Mouse (Mus musculus): ENCODE data around the gene Ppox. TPM values are rescaled to one million over a fixed set of nuclear protein-coding genes. Genes with fewer than 3 reads are reported as not detected.

Ppox gene
- polyA plus RNA-seq, 1 experiment: 47.3 TPM

DNA sequence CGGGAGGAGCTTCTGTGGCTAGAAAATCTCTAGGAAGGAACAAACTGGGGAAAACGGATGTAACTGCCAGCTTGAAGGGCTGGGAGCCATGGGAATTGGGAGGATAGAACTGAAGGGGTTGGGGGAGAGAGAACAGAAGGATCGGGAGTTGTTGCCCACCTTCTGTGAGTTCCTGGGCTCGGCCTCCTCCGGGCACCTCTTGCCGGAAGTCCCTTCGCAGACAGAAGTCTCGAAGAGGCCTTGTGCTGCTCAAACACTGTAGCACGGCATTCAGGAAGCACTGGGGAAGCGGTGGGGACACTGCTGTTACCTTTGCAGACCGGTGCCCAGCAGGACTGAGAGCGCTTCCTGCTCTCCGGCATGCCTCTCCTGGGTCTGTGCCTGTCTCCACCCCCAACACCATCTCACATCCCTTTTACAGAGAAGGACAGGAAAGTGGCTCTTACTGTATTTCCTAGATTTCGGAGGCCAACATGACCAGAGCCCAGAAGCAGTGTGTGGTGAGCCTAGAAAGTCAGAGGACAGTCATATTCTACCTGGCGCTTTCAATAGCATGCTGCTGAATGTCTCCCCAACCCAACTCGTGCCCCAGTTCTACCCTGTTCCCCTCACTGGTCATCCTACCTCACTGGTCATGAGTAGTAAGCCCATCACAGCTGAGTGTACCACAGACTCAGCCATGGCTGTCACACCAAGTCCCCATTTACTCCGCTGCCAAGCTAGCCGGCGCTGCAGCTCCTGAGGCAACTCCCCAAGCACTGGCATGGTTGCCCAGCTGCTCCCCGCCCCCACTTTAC lies 4.3 kb upstream of the Ppox start:
- no peak for DNase-seq (ENCODE audit: low read depth)

DNA sequence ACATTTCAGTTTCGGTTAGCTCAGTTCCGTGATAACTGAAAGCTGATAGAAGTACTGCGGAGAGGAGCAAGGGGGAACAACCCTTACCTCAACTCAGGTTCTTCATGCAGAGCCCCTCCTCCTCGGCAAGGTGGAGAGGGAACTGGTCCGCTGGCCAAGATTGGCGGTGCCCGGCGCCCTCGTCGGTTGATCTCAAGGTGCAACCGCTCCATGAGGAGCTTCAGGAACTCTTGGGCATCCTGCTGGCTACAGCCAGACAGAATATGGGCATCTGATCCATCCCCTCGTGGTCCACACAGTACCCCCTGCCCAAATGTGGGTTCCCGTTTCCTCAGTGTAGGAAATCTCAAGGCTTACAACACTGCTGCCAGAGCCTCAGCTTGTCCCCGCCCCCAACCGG lies 3.5 kb upstream of the Ppox start:
- DNase-seq (ENCODE audit: low read depth): no peak

GRCm38 (mm10) chr1:171283188-171284160 lies 2.5 kb upstream of the Ppox start:
- no peak for DNase-seq (ENCODE audit: low read depth)

DNA sequence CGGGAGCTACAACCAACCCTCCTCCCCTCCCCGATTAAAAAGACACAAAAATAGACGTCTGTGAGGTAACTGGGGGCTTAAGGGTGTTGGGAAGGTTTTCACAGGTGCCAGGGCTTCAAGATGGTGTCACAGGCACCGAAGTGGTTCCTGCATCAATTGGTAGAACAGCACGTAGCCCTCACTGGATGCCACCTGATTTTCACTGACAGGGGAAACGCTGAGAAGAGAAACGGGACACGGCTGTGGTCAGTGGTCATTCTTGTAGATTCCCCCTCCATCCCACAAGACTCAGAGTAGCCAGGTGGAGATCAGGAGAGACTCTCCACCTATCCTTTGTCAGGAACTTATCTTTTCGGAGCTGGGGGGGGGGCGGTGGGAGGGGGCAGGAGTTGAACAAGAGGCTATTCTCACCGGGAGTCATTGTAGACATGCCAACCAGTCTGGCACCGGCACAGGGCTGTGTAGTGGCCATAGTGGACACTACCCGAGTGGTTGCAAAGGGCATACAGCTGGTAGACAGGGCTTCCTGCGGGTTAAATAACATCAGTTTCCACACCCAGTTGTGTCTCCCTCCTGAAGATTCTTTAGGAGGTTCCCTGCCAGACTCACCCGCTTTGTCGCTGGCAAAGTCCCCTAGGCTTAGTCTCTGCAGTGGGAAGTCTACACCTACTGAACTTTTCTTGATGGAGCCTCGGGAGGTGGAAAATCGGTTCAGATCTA lies 1.3 kb upstream of the Ppox start:
- DNase-seq (ENCODE audit: low read depth): no peak

DNA sequence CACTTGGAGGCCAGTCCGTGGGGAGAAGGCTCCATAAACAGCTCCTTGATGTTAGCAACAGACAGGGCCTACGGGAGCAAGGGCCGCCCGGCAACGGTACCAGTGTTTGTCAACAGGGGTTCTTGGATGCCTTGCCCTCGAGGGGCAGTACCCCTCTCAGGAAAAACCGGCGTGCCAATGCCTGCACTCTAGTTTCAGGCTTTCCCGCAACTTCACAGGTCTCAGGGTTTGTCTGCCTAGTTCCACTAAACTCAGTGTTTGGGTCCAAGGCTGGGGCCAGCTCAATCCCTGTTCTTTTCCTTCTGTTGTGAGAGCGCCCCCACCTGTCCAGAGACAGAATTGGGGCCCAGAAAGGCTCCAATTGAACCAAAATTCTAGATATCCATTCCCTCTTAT lies 540 bp upstream of the Ppox start:
- DNase-seq (ENCODE audit: low read depth): no peak

DNA sequence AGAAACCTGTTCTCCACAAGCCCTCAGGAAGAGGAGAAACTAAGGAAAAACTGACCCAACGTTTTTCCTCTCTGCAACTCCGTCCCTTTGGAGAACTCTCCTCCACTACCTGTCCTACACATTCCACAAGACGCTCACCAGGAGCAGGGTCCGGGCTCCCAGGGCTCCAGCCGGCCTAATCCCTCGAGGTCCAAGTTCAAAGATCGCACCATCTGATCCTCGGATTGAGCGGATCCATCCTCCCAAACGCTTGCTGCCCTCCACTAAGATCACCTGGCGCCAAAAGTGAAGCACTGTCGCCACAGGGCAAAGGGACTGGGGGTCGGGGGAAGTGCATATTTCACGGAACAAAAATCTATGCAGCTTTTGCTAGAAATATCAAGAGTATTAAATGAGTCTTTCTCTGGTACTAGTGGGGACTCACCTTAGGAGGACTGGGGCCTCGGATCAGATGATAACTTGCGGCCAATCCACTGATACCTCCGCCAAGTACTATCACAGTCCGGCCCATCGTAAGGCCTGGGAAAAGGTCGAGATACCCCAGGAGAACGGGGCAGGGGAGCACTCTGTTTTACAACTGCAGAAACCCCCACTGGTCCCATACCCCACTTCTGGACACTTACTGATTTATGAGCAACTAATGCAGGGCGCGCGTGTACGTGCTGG lies 603 bp downstream of the Ppox start:
- DNase-seq (ENCODE audit: low read depth): no peak

DNA sequence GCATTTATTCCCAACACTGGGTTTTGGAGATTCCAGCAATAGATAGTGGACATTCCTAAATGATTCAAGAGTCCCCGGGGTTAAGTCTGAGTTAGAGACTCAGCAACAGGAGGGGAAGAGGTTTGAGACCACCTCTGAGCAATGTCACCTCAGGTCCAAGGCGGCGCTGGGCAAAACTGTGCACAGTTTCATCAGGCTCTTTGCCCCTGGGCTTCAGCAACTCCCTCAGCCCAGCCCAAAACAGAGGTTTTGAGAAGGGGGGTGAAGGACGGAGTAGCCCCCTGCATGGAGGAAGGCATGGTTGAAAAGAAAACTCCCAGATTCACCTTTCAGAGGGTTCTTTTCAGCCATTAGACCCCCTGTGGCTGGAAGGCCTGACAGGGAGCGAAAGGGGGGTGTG lies 1.3 kb downstream of the Ppox start:
- no peak for DNase-seq (ENCODE audit: low read depth)

DNA sequence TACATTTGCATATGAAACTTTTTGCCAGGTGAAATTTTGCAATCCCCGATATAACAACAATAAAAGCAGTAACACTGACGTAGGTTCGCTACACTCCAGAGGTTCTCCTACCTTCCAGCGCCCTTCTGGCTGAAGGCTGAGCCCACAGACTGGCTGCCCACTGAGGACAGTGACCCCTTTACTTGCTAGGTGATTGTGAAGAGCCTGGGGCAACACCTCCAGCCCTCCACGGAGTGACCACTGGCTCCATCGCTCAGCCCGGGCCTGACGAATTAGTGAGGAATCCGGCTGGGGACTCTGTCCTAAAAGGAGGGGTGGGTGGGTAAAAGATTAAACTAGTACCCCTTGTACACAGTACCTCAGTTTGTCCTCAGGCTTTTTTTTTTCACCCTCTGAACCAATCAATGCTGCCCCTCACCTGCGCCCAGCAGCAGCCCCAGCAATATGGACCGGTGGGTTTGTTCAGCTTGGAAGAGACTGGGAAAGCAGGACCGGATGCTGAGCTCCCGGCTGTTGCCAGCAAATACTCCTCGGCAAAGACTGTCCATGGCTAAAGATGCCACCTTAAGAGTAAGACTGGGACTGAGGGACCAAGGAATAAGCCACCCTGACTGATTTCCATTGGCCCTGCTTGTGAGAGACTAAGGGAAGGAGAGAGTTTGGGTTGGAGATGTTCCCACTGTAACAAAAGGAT lies 1.8 kb downstream of the Ppox start:
- no peak for DNase-seq (ENCODE audit: low read depth)

GRCm38 (mm10) chr1:171278436-171278835 lies 2.5 kb downstream of the Ppox start:
- no peak for DNase-seq (ENCODE audit: low read depth)

- no peak for DNase-seq (ENCODE audit: low read depth)
Measured at GRCm38 (mm10) chr1:171277736-171278135, 3.2 kb downstream of the Ppox start.

DNA sequence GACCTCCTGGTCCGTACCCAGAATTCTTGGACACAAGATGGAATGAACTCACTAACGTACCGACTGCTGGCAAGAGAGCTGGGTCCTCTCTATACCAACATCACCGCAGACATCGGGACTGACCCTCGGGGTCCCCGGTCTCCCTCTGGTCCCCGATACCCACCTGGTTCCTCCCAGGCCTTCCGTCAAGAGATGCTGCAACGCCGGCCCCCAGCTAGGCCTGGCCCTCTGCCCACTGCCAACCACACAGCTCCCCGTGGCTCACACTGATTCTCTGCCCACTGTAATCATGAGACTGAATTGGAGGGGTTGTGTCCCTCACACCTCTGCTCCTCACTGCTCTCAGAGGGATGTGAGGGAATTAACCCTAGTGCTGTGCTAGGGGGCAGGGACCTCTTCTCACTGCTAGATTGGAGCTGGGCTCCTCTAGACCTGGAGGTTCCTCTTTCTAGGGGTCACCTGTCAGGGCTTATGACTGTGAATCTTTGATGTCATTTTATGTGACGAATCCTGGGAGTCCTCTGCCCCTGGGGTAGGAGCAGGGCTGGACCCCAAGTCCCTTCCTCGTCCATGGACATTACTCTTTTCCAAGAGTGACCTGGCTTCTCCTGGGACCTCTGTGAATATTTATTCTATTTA lies 4.8 kb downstream of the Ppox start:
- DNase-seq (ENCODE audit: low read depth): no peak

GRCm38 (mm10) chr1:171275144-171275734 lies 5.7 kb downstream of the Ppox start:
- no peak for DNase-seq (ENCODE audit: low read depth)

GRCm38 (mm10) chr1:171274171-171274570 lies 6.8 kb downstream of the Ppox start:
- no peak for DNase-seq (ENCODE audit: low read depth)

- no peak for DNase-seq (ENCODE audit: low read depth)
Measured at GRCm38 (mm10) chr1:171272086-171272485, 8.9 kb downstream of the Ppox start.

DNA sequence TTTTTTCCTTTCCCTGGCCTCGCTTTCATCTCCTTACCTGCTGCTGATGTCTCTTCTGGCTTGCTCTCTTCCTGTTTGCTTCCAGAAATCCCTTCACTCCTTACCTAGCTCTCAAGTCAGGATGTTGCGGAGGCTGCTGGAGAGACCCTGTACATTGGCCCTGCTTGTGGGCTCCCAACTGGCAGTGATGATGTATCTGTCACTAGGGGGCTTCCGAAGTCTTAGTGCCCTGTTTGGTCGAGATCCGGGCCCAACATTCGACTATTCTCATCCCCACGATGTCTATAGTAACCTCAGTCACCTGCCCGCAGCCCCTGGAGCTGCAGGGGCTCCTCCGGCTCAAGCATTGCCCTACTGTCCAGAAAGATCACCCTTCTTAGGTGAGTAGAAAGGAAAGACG lies 9.4 kb downstream of the Ppox start:
- no peak for DNase-seq (ENCODE audit: low read depth)

GRCm38 (mm10) chr1:171271196-171271595 lies 9.8 kb downstream of the Ppox start:
- DNase-seq (ENCODE audit: low read depth): no peak

- DNase-seq (ENCODE audit: low read depth): no peak
Measured at GRCm38 (mm10) chr1:171270573-171270900, 10.4 kb downstream of the Ppox start.

- no peak for DNase-seq (ENCODE audit: low read depth)
Measured at GRCm38 (mm10) chr1:171269848-171270572, 11.0 kb downstream of the Ppox start, which contains the start of gene B4galt3. TSS of gene B4galt3 (plus strand) at chr1:171270328.

- no peak for DNase-seq (ENCODE audit: low read depth)
Measured at GRCm38 (mm10) chr1:171268341-171268740, 12.6 kb downstream of the Ppox start.

Data from gonadal fat pad, adult 2 months (tissue).